Mouse (Mus musculus) midbrain, embryonic 10.5 days (tissue): ENCODE results near the gene Mllt11. TPM values are rescaled to one million over a fixed set of nuclear protein-coding genes. Genes with fewer than 3 reads are reported as not detected.
"Not testable (repeated sequence)": the region's sequence is repeated elsewhere in the genome, so short reads cannot be mapped to it uniquely, and the experiment has no call there.

ENCODE experiments used
- DNase-seq: peaks from one replicate; pipeline ENCODE4 v3.0.0-alpha.2; 2017; ENCODE audit warnings: low spot score
- H3K27ac ChIP-seq: fragments of 300-500 bp; sonication (generic); replicated peaks from 2 replicates; pipeline ENCODE4 v1.5.1; 2016; ENCODE audit warnings: mild to moderate bottlenecking
- H3K27me3 ChIP-seq: fragments of 300-500 bp; sonication (generic); 2 replicates; pipeline ENCODE4 v1.6.1; 2016; ENCODE audit warnings: low read depth, mild to moderate bottlenecking; ENCODE audit not compliant: poor library complexity, severe bottlenecking
- H3K36me3 ChIP-seq: fragments of 300-500 bp; sonication (generic); 2 replicates; pipeline ENCODE4 v1.6.1; 2016; ENCODE audit warnings: mild to moderate bottlenecking, moderate library complexity
- H3K4me1 ChIP-seq: fragments of 300-500 bp; sonication (generic); 2 replicates; pipeline ENCODE4 v1.6.1; 2016
- H3K4me3 ChIP-seq: fragments of 300-500 bp; sonication (generic); 2 replicates; pipeline ENCODE4 v1.5.1; 2016; ENCODE audit warnings: mild to moderate bottlenecking, moderate library complexity
- H3K9me3 ChIP-seq: fragments of 300-500 bp; sonication (generic); replicated peaks from 2 replicates; pipeline ENCODE4 v1.6.1; 2016; ENCODE audit warnings: mild to moderate bottlenecking
- WGBS: fragments of 180-500 bp; shearing (Covaris S2); methylation state at CpG from one replicate; pipeline ENCODE4 v1.1.7; 2016; 5-methylcytosine and 5-hydroxymethylcytosine counted together
- polyA plus RNA-seq: library from polyadenylated mRNA; unstranded; fragments of >200 nt; fragmentation: Nextera tagmentation; extraction: Ambion mirVana; gene quantifications from 2 replicates; pipeline ENCODE4 v1.2.1, GENCODE M21; 2016

The Mllt11 gene
- polyA plus RNA-seq, 1 experiment from 2014 or later, result 41.1 TPM

- Histone ChIP-seq H3K27me3 (no peaks in the 10 kb centered on the region), H3K9me3 (no peaks in the 10 kb centered on the region), H3K4me3 (peak overlapping the region; percentile 14; the same call in 1 of the 2 replicates), H3K4me1 (peaks cover 38% of the 10 kb centered on the region), H3K27ac (no peak overlapping the region), H3K36me3 (peaks cover 68% of the 10 kb centered on the region)
- DNase-seq, result peak; percentile 42
- WGBS, result 25% methylated on average over 6 of the region's 6 CpGs
These were observed 7.7 kb downstream of the Mllt11 start for GRCm38 (mm10) chr3:95224295-95224694.

- no peak overlapping the region for H3K4me3 ChIP-seq
- DNase-seq, result no peak
- peaks cover 36% of the 10 kb centered on the region for H3K4me1 ChIP-seq
- H3K36me3 ChIP-seq, result peaks cover 79% of the 10 kb centered on the region
- no peaks in the 10 kb centered on the region for H3K27me3 ChIP-seq
- no peaks in the 10 kb centered on the region for H3K9me3 ChIP-seq
- no peak overlapping the region for H3K27ac ChIP-seq
- 93% methylated on average over 2 of the region's 2 CpGs for WGBS
These were observed 8.9 kb downstream of the Mllt11 start for GRCm38 (mm10) chr3:95223041-95223440.

- Histone ChIP-seq H3K9me3 (no peaks in the 10 kb centered on the region), H3K4me3 (peak overlapping the region; percentile 64), H3K27me3 (no peaks in the 10 kb centered on the region), H3K4me1 (peaks cover 19% of the 10 kb centered on the region), H3K27ac (peak overlapping the region; percentile 97), H3K36me3 (peaks cover 80% of the 10 kb centered on the region)
- 81% methylated on average over 6 of the region's 6 CpGs for WGBS
- no peak for DNase-seq
These were observed 13.4 kb downstream of the Mllt11 start for GRCm38 (mm10) chr3:95218466-95219137.

GRCm38 (mm10) chr3:95217255-95218134 is 14.5 kb downstream of the Mllt11 start, which contains the start of gene Gabpb2:
Gabpb2 (minus strand) TSS chr3:95217916.
- Histone ChIP-seq H3K36me3 (peaks cover 76% of the 10 kb centered on the region), H3K4me1 (peaks cover 19% of the 10 kb centered on the region), H3K27ac (peak within 1 kb of the TSS; percentile 97), H3K27me3 (no peaks in the 10 kb centered on the region), H3K9me3 (no peaks in the 10 kb centered on the region), H3K4me3 (peak within 1 kb of the TSS; percentile 64)
- WGBS, result 0% methylated on average over 56 of the region's 56 CpGs
- peak; percentile 94 for DNase-seq

- H3K4me3 ChIP-seq, result peak overlapping the region; percentile 64
- no peaks in the 10 kb centered on the region for H3K9me3 ChIP-seq
- no peaks in the 10 kb centered on the region for H3K27me3 ChIP-seq
- H3K4me1 ChIP-seq, result peaks cover 19% of the 10 kb centered on the region
- peaks cover 76% of the 10 kb centered on the region for H3K36me3 ChIP-seq
- DNase-seq, result no peak
- peak overlapping the region; percentile 97 for H3K27ac ChIP-seq
- 31% methylated on average over 4 of the region's 4 CpGs for WGBS
These were observed 15.2 kb downstream of the Mllt11 start for GRCm38 (mm10) chr3:95216655-95217254.

GRCm38 (mm10) chr3:95213609-95213975 is 18.4 kb downstream of the Mllt11 start:
- H3K4me1 ChIP-seq, result peaks cover 19% of the 10 kb centered on the region
- no peak for DNase-seq
- peaks cover 65% of the 10 kb centered on the region for H3K36me3 ChIP-seq
- no peaks in the 10 kb centered on the region for H3K9me3 ChIP-seq
- H3K27me3 ChIP-seq, result no peaks in the 10 kb centered on the region
- H3K4me3 ChIP-seq, result no peak overlapping the region
- WGBS, result 93% methylated on average over 1 of the region's 1 CpGs
- no peak overlapping the region for H3K27ac ChIP-seq

GRCm38 (mm10) chr3:95212889-95213608 is 18.9 kb downstream of the Mllt11 start:
- not testable (repeated sequence) for H3K4me3 ChIP-seq, DNase-seq, H3K27me3 ChIP-seq, H3K27ac ChIP-seq, H3K9me3 ChIP-seq
- 88% methylated on average over 10 of the region's 10 CpGs for WGBS
- Histone ChIP-seq H3K36me3 (peaks cover 67% of the 10 kb centered on the region), H3K4me1 (peaks cover 14% of the 10 kb centered on the region)

GRCm38 (mm10) chr3:95210585-95210984 is 21.4 kb downstream of the Mllt11 start:
- no peak overlapping the region for H3K27ac ChIP-seq
- H3K4me3 ChIP-seq, result no peak overlapping the region
- 87% methylated on average over 2 of the region's 2 CpGs for WGBS
- no peaks in the 10 kb centered on the region for H3K27me3 ChIP-seq
- H3K9me3 ChIP-seq, result no peaks in the 10 kb centered on the region
- H3K4me1 ChIP-seq, result no peaks in the 10 kb centered on the region
- H3K36me3 ChIP-seq, result peaks cover 83% of the 10 kb centered on the region
- DNase-seq, result no peak

- H3K27ac ChIP-seq, result no peak overlapping the region
- DNase-seq, result no peak
- H3K4me3 ChIP-seq, result no peak overlapping the region
- H3K9me3 ChIP-seq, result no peaks in the 10 kb centered on the region
- 89% methylated on average over 4 of the region's 4 CpGs for WGBS
- H3K4me1 ChIP-seq, result no peaks in the 10 kb centered on the region
- peaks cover 85% of the 10 kb centered on the region for H3K36me3 ChIP-seq
- no peaks in the 10 kb centered on the region for H3K27me3 ChIP-seq
These were observed 23.7 kb downstream of the Mllt11 start for GRCm38 (mm10) chr3:95208286-95208685.

- H3K27ac ChIP-seq, result no peak overlapping the region
- H3K36me3 ChIP-seq, result peaks cover 97% of the 10 kb centered on the region
- 94% methylated on average over 6 of the region's 6 CpGs for WGBS
- no peak overlapping the region for H3K4me3 ChIP-seq
- no peak for DNase-seq
- no peaks in the 10 kb centered on the region for H3K27me3 ChIP-seq
- H3K4me1 ChIP-seq, result no peaks in the 10 kb centered on the region
- H3K9me3 ChIP-seq, result no peaks in the 10 kb centered on the region
These were observed 28.1 kb downstream of the Mllt11 start for GRCm38 (mm10) chr3:95203880-95204279.

- no peak overlapping the region for H3K4me3 ChIP-seq
- H3K4me1 ChIP-seq, result no peaks in the 10 kb centered on the region
- peaks cover 99% of the 10 kb centered on the region for H3K36me3 ChIP-seq
- no peak overlapping the region for H3K27ac ChIP-seq
- whole genome bisulfite sequencing, result 79% methylated on average over 2 of the region's 2 CpGs
- H3K9me3 ChIP-seq, result no peaks in the 10 kb centered on the region
- DNase-seq, result no peak
- no peaks in the 10 kb centered on the region for H3K27me3 ChIP-seq
These were observed 31.4 kb downstream of the Mllt11 start for GRCm38 (mm10) chr3:95200562-95200961.

GRCm38 (mm10) chr3:95200132-95200531 is 31.8 kb downstream of the Mllt11 start:
- no peaks in the 10 kb centered on the region for H3K4me1 ChIP-seq
- no peak overlapping the region for H3K27ac ChIP-seq
- DNase-seq, result no peak
- peaks cover 99% of the 10 kb centered on the region for H3K36me3 ChIP-seq
- 81% methylated on average over 7 of the region's 7 CpGs for WGBS
- no peaks in the 10 kb centered on the region for H3K9me3 ChIP-seq
- H3K27me3 ChIP-seq, result no peaks in the 10 kb centered on the region
- H3K4me3 ChIP-seq, result no peak overlapping the region
